8 mouse cellular contexts compared by ENCODE assay signal in the genomic region with DNA sequence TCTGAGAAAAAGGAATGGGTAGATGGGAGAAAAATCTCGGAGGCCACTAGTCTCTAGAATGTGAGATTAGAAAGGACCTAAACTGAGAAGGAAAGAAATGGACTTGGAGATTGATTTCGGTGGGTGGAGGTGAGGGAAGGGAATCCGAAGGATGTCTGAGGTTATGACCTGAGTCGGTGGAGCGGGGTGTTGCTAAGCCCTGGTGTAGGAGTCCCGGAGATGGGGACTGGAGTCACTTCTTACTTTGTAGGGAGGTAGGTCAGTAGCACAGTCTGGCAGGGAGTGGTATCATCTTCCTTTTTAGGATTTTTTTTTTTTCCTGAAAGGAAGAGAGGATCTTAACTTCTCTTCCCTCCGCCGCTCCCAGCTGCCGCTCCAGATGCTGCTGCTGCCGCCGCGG. TPM values are rescaled to one million over a fixed set of nuclear protein-coding genes. Genes with fewer than 3 reads are reported as not detected.
DNase-seq lines count a peak whose midpoint lies in the region; ATAC-seq and TF ChIP-seq lines count a peak whose summit lies in the region.

No protein-coding gene starts in this region.

- H3K27ac ChIP-seq in left cerebral cortex, adult 2 months: peak overlapping the region; percentile 95
- H3K27ac ChIP-seq in embryonic facial prominence, embryonic 12.5 days: no peak overlapping the region
- H3K27ac ChIP-seq in intestine, embryonic 15.5 days: no peak overlapping the region
- peak overlapping the region; percentile 52 for H3K27ac ChIP-seq in neural tube, embryonic 15.5 days (replicated peaks)

- 3% methylated on average over 12 of the region's 12 CpGs for WGBS in embryonic facial prominence, embryonic 12.5 days
- WGBS in intestine, embryonic 15.5 days: 2% methylated on average over 12 of the region's 12 CpGs
- WGBS in neural tube, embryonic 15.5 days: 3% methylated on average over 12 of the region's 12 CpGs

- intact Hi-C loops in left cerebral cortex, adult 2 months (cut with DNase I): loop anchor here (10.0 kb wide), 2 partner anchors 208 to 498 kb away; partner anchors contain the start of gene Shisa7
- intact Hi-C loops in left cerebral cortex, postnatal 36 days (cut with DNase I): loop anchor here (5.0 kb wide), 1 partner anchor 110 kb away; no protein-coding TSS in a partner anchor

- no peaks in the 10 kb centered on the region for H3K9me3 ChIP-seq in embryonic facial prominence, embryonic 12.5 days
- H3K9me3 ChIP-seq in intestine, embryonic 15.5 days: no peaks in the 10 kb centered on the region
- no peaks in the 10 kb centered on the region for H3K9me3 ChIP-seq in neural tube, embryonic 15.5 days (replicated peaks)

- H3K36me3 ChIP-seq in embryonic facial prominence, embryonic 12.5 days: no peaks in the 10 kb centered on the region
- no peaks in the 10 kb centered on the region for H3K36me3 ChIP-seq in intestine, embryonic 15.5 days
- H3K36me3 ChIP-seq in neural tube, embryonic 15.5 days: no peaks in the 10 kb centered on the region

- peak overlapping the region; percentile 67 for H3K4me3 ChIP-seq in left cerebral cortex, adult 2 months
- H3K4me3 ChIP-seq in embryonic facial prominence, embryonic 12.5 days: peak overlapping the region; percentile 84
- peak overlapping the region; percentile 86 for H3K4me3 ChIP-seq in intestine, embryonic 15.5 days (replicated peaks)
- H3K4me3 ChIP-seq in neural tube, embryonic 15.5 days (replicated peaks): peak overlapping the region; percentile 66

- peak overlapping the region; percentile 86 for H3K4me2 ChIP-seq in embryonic facial prominence, embryonic 12.5 days (replicated peaks)
- peak overlapping the region; percentile 94 for H3K4me2 ChIP-seq in intestine, embryonic 15.5 days (replicated peaks)
- peak overlapping the region; percentile 92 for H3K4me2 ChIP-seq in neural tube, embryonic 15.5 days

- H3K27me3 ChIP-seq in embryonic facial prominence, embryonic 12.5 days: peaks cover 56% of the 10 kb centered on the region
- H3K27me3 ChIP-seq in intestine, embryonic 15.5 days (replicated peaks): peaks cover 50% of the 10 kb centered on the region
- peaks cover 24% of the 10 kb centered on the region for H3K27me3 ChIP-seq in neural tube, embryonic 15.5 days (replicated peaks)

- peak overlapping the region; percentile 36; the same call in 1 of the 2 replicates for H3K9ac ChIP-seq in embryonic facial prominence, embryonic 12.5 days
- H3K9ac ChIP-seq in intestine, embryonic 15.5 days: peak overlapping the region; percentile 48
- H3K9ac ChIP-seq in neural tube, embryonic 15.5 days (replicated peaks): peak overlapping the region; percentile 85

- H3K4me1 ChIP-seq in embryonic facial prominence, embryonic 12.5 days: peaks cover 22% of the 10 kb centered on the region
- peaks cover 41% of the 10 kb centered on the region for H3K4me1 ChIP-seq in intestine, embryonic 15.5 days (replicated peaks)
- peaks cover 62% of the 10 kb centered on the region for H3K4me1 ChIP-seq in neural tube, embryonic 15.5 days

- no peak for TF ChIP-seq CTCF in left cerebral cortex, adult 2 months (IDR thresholded peaks at IDR 0.05)

- no peak for ATAC-seq in embryonic facial prominence, embryonic 12.5 days (ENCODE audit: insufficient number of reproducible peaks, insufficient read depth, low FRiP score, low TSS enrichment)
- no peak for ATAC-seq in intestine, embryonic 15.5 days
- ATAC-seq in neural tube, embryonic 15.5 days (ENCODE audit: low FRiP score): no peak

- no peak for DNase-seq in left cerebral cortex, adult 2 months (ENCODE audit: extremely low spot score in 1 of 2, low spot score in 2 of 2)
- no peak for DNase-seq in left cerebral cortex, postnatal 36 days (ENCODE audit: low spot score in 2 of 2)
- no peak for DNase-seq in layer of hippocampus, adult 8-10 months (ENCODE audit: low spot score in 2 of 2)
- DNase-seq in yolk sac, embryonic 10.5 days (ENCODE audit: low spot score): no peak
- no peak for DNase-seq in right cerebral cortex, postnatal 36 days (ENCODE audit: low spot score in 2 of 2)

RNA-seq across cellular contexts. Expression of gene Zfp580, which starts 1.1 kb away (rescaled TPM):
- 10 to 100 TPM; 30.5 to 32.5 TPM for total RNA-seq in left cerebral cortex, adult 2 months (2021)
- total RNA-seq in left cerebral cortex, postnatal 36 days (2021): 10 to 100 TPM; 27.4 to 35.7 TPM
- polyA plus RNA-seq in embryonic facial prominence, embryonic 12.5 days (2016; fragmentation: Nextera tagmentation; extraction: Ambion mirVana): 36.4 and 41.8 TPM in 2 replicates
- polyA plus RNA-seq in intestine, embryonic 15.5 days (2015; fragmentation: Nextera tagmentation; extraction: Ambion mirVana): 22.2 and 25.0 TPM in 2 replicates
- polyA plus RNA-seq in neural tube, embryonic 15.5 days (2015; fragmentation: Nextera tagmentation; extraction: Ambion mirVana): 90.7 and 101 TPM in 2 replicates
- 10 to 100 TPM; 22.8 to 28.6 (median 27.8) TPM for total RNA-seq in layer of hippocampus, adult 8-10 months (2022)

RNA-seq across cellular contexts. Expression of gene U2af2, which starts 9.5 kb away (rescaled TPM):
- total RNA-seq in left cerebral cortex, adult 2 months (2021): 100 to 1,000 TPM; 183 to 187 TPM
- 100 to 1,000 TPM; 162 to 183 TPM for total RNA-seq in left cerebral cortex, postnatal 36 days (2021)
- 159 and 161 TPM in 2 replicates for polyA plus RNA-seq in embryonic facial prominence, embryonic 12.5 days (2016; fragmentation: Nextera tagmentation; extraction: Ambion mirVana)
- 126 and 130 TPM in 2 replicates for polyA plus RNA-seq in intestine, embryonic 15.5 days (2015; fragmentation: Nextera tagmentation; extraction: Ambion mirVana)
- 94.2 and 105 TPM in 2 replicates for polyA plus RNA-seq in neural tube, embryonic 15.5 days (2015; fragmentation: Nextera tagmentation; extraction: Ambion mirVana)
- 100 to 1,000 TPM; 175 to 196 (median 179) TPM for total RNA-seq in layer of hippocampus, adult 8-10 months (2022)

RNA-seq across cellular contexts. Expression of gene Zfp784, which starts 14.2 kb away (rescaled TPM):
- total RNA-seq in left cerebral cortex, adult 2 months (2021): 1 to 10 TPM; 4.2 to 5.5 TPM
- total RNA-seq in left cerebral cortex, postnatal 36 days (2021): 1 to 10 TPM; 5.3 to 5.7 TPM
- polyA plus RNA-seq in embryonic facial prominence, embryonic 12.5 days (2016; fragmentation: Nextera tagmentation; extraction: Ambion mirVana): 5.4 and 5.7 TPM in 2 replicates
- polyA plus RNA-seq in intestine, embryonic 15.5 days (2015; fragmentation: Nextera tagmentation; extraction: Ambion mirVana): 6.0 and 6.5 TPM in 2 replicates
- polyA plus RNA-seq in neural tube, embryonic 15.5 days (2015; fragmentation: Nextera tagmentation; extraction: Ambion mirVana): 7.7 and 9.0 TPM in 2 replicates
- 1 to 10 TPM; 5.6 to 6.4 (median 6.3) TPM for total RNA-seq in layer of hippocampus, adult 8-10 months (2022)

RNA-seq across cellular contexts. Expression of gene 4632433K11Rik, which starts 18.5 kb away (rescaled TPM):
- total RNA-seq in left cerebral cortex, adult 2 months (2021): not detected
- 1 to 10 TPM in 1 of 2 experiments, not detected in 1; 1.1 TPM for total RNA-seq in left cerebral cortex, postnatal 36 days (2021)
- not detected in 2 replicates for polyA plus RNA-seq in embryonic facial prominence, embryonic 12.5 days (2016; fragmentation: Nextera tagmentation; extraction: Ambion mirVana)
- not detected in 2 replicates for polyA plus RNA-seq in intestine, embryonic 15.5 days (2015; fragmentation: Nextera tagmentation; extraction: Ambion mirVana)
- polyA plus RNA-seq in neural tube, embryonic 15.5 days (2015; fragmentation: Nextera tagmentation; extraction: Ambion mirVana): not detected in 2 replicates
- total RNA-seq in layer of hippocampus, adult 8-10 months (2022): under 1 TPM in 1 of 4 experiments, not detected in 3; 0.55 TPM

RNA-seq across cellular contexts. Expression of gene Epn1, which starts 27.6 kb away (rescaled TPM):
- total RNA-seq in left cerebral cortex, adult 2 months (2021): 100 to 1,000 TPM; 470 to 471 TPM
- total RNA-seq in left cerebral cortex, postnatal 36 days (2021): 100 to 1,000 TPM; 435 to 530 TPM
- 66.0 and 67.2 TPM in 2 replicates for polyA plus RNA-seq in embryonic facial prominence, embryonic 12.5 days (2016; fragmentation: Nextera tagmentation; extraction: Ambion mirVana)
- 62.4 and 66.5 TPM in 2 replicates for polyA plus RNA-seq in intestine, embryonic 15.5 days (2015; fragmentation: Nextera tagmentation; extraction: Ambion mirVana)
- 92.5 and 105 TPM in 2 replicates for polyA plus RNA-seq in neural tube, embryonic 15.5 days (2015; fragmentation: Nextera tagmentation; extraction: Ambion mirVana)
- total RNA-seq in layer of hippocampus, adult 8-10 months (2022): 100 to 1,000 TPM; 411 to 477 (median 457) TPM

Comparison
In these comparisons a context has a peak if more than half of its experiments do, and no peak if none do; other contexts are left out.
1. H3K27ac ChIP-seq: peak in left cerebral cortex, adult 2 months (single experiment) and neural tube, embryonic 15.5 days (single experiment); none in embryonic facial prominence, embryonic 12.5 days (single experiment) and intestine, embryonic 15.5 days (single experiment).
2. Peak in every context shown above with its lines, with median percentiles within 50 percentile points of each other: H3K4me3 ChIP-seq, H3K4me2 ChIP-seq and H3K9ac ChIP-seq.